Mouse (Mus musculus) adrenal gland, adult 18-20 months (tissue): ENCODE results near the gene Eml3. TPM values are rescaled to one million over a fixed set of nuclear protein-coding genes. Genes with fewer than 3 reads are reported as not detected.

ENCODE experiments used
- DNase-seq, 2 experiments: peaks; one replicate each; pipeline ENCODE4 v3.0.0; 2021 to 2022; ENCODE audit warnings: low spot score in 2 of 2
- total RNA-seq, 2 experiments: library from RNA; stranded (reverse); gene quantifications; 1 replicate in 1 of 2; 2 replicates in 1 of 2; pipeline ENCODE4 v1.2.3; 2021

Gene Eml3
- total RNA-seq, 2 experiments from 2014 or later, result 41.5 to 59.5 TPM

DNA sequence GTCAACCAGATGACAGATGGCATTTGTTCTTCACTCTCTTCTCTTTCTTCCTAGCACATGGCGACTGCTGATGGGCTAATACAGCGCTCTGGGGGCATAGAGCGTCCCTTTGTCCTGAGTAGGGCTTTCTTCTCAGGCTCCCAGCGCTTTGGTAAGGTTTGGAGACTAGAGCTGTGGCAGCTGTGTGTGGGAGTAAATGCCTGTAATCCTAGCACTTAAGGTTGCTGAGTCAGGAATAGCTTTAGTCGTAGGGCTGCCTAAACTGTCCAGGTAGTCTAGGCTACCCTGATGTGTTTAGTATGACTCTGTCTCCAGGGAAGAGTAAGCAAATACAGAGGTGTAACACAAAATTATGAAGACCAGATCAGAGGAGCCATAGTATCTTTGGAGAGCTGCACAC lies 17.5 kb upstream of the Eml3 start:
- DNase-seq, result no peak

DNA sequence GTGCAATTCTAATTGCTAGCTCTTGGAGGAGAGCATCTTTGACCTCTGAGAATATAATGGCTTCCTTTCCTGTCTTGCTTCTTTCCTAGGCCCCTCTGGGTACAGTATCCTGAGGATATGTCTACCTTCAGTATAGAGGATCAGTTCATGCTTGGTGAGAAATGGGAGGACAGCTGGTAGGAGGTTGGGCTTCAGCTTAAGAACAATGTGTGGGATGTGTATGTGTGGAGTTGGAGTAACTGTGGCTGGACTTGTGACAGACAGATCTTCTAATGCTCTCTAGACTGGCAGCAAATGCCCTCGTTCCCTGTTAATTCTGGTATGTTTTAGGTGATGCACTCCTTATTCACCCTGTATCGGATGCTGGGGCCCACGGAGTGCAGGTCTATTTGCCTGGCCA lies 15.1 kb upstream of the Eml3 start:
- DNase-seq, result no peak

DNA sequence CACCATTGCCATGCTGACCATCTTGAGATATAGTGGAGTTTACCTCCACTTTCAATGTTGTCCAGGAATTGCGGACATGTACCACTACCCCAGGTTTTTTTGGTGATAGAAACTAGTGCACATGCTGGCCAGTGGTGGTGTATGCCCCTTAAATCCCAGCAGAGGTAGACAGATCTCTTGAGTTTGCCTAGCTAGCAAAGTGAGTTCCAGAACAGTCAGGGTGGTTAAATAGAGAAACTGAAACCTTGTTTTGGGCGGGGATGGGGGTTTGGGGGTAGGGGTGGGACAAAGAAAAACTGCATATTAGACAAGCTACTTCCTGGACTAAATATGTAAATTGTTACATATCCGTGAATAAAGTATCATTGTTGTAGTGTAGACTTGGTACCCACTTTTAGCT lies 10.4 kb upstream of the Eml3 start:
- no peak for DNase-seq

DNA sequence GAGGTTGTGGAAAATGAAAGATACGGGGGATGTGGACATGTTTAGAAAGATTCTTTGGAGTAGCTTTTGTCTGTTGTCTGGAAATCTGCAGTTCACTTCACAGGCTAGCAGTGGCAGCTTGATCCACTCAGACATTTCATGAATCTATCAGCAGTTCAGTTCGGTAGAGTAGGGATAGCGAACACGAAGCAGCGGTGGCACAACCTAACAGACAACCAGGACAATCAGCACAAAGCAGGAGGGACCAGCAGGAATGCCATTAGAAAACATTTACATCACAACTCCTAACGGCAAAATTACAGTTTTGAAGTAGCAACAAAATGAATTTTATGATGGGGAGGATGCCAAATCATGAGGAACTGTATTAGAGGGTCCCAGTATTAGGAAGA lies 9.7 kb upstream of the Eml3 start:
- no peak for DNase-seq

DNA sequence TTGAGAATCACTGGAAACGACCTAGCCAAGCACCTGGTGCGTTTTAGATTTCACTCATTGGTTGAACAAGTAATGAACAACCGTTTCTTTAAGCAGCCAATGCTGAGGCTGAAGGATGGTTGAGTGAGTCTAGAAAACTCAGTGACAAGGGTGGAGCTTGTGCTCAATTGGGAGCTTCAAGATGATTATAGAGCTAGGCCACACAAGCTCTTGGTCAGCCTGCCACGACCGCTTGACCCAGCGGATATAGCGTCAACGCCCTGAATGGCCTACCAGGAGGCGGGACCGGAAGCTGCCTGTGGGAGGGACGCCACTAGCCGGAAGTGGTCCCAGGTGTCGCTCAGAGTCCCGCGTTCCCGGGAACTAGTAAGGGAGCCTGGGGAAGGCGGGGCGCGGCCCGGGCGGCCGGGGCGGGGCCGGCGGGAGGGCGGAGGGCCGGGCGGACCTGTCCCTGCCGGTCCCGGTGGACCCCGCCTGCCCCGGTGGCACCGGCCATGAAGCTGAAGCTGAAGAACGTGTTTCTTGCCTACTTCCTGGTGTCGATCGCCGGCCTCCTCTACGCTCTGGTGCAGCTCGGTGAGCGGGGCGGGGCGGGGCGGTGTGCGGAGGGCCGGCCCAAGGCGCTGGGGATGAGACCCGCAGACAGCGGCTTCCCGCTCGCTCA lies 9.1 kb upstream of the Eml3 start, which contains the start of gene B3gat3:
TSS of gene B3gat3 (plus strand) at position 302 of the 664 bp plus-strand sequence.
- peak; percentile 92 to 93 for DNase-seq

DNA sequence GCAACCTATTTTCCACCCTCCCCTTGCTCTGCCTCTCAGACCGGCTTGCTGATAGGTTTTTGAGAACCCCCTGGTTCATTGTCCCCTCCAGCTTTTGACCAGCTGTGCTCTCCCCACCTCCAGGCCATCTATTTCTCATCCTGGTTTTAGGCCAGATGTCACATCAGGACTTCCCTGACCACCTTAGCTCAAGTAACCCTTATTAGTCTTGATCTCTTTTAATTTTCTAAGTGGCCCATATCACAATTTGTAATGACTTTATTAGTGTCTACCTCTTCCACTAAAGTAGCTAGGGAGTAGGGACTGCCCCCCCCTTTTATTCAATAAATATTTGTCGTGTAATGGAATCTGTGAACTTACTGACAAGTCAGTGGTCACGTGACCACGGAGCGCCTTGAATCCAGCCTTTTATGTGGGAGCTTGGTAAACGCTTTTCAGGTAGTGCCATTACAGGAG lies 8.5 kb upstream of the Eml3 start:
- no peak for DNase-seq

DNA sequence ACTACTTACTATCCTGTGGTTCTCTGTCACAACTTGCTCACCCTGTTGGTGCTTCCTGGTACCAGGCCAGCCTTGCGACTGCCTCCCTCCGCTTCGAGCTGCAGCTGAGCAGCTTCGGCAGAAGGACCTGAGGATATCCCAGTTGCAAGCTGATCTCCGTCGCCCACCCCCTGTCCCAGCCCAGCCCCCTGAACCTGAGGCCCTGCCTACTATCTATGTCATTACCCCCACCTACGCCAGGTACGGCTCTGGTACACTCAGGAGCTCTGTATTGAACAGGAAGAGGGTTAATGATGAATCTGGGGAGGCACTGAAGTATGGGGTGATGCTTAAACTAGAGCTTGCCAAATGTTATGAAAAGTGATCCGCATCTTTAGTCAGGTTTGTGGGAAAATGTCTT lies 7.6 kb upstream of the Eml3 start:
- DNase-seq, result no peak

DNA sequence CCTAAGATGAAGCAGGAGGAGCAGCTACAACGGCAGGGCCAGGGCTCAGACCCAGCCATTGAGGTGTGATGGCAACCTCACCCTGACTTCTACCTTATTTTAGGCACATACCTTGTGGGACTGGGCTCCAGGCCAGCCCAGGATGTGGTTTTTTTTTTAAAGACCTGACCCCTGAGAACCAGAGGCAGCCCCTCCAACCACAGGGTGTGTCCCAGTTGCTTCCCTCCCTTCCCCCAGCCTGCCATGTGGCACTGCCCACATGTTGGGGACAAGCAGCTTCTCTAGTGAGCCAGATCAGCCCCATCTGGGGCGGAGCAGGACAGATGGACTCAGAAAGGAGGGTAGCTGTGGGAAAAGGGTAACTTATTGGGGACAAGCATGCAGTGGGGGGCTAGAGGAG lies 2.6 kb upstream of the Eml3 start:
- no peak for DNase-seq

DNA sequence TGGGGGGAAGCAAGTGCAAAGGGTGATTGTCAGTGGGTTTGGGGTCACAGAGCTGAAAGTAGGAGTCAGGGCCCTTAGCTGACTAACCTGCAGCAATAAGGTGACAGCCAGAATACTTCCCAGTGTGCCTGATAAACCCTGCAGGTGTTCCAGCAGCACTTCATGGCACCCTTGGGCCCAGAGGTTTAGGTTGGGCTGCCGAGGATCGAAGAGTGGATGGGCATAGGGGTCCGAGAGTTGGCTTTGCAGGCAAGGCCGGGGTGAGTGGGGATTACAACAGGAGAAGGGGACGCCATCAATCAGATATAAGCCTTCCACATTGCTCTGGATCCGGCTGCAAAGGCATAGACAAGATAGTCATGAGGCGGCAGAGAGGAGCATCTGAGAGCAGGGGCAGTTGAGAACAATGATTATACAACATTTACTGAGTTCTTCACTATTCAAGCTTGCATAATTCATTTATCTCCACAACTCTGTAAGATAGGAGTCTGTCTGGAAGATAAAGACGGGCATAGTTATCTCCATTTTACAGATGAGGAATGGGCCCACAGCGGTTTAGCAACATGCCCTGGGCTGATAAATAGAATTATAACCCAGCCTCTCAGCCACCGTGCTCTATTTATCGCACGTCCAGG lies 1.3 kb upstream of the Eml3 start:
- no peak for DNase-seq

DNA sequence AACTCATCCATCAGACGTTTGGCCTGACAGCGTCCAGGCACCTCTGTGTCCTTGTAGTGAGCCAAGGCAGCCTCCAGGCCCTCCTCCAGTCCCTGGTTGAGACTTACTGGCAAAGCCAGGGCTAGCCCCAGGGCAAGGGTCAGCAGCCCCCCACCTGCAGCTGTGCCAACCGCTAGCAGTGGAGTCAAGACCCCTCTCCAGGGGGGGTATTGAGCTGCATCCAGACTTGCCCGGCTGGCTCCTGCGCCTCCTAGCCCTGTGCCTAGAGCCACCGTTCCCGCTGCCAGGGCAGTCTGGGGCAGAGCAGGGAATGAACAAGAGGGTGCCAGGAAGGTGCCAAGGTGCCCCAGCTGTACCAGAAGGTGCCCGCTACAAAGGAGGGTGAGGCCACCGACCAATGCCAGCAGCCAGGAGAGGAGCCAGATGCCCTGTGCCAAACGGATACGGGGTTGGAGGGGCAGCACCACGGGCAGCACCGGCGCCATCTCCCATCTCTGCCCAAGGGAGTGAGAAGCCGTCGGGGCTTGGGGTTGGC lies 596 bp upstream of the Eml3 start:
- DNase-seq, result peak; percentile 36 to 41

DNA sequence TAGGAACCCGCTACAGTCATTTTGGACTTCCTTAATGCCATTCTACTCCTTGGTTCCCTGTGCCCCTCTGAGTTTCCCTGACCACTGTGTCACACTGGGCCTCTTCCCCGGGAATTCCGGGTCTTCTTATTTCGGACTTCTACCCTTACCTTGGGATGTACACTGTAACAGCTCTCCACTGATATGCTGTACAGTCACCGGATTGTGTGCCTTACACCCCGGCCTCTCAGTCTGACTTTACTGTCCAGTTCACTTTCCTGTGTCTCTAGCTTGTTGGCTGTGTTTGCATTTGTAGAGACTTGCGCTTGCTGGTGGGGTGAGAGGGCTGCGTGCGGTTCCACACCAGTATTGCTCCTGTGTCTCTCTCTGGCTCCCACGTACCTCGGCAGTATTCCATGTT lies 765 bp downstream of the Eml3 start:
- DNase-seq, result no peak

DNA sequence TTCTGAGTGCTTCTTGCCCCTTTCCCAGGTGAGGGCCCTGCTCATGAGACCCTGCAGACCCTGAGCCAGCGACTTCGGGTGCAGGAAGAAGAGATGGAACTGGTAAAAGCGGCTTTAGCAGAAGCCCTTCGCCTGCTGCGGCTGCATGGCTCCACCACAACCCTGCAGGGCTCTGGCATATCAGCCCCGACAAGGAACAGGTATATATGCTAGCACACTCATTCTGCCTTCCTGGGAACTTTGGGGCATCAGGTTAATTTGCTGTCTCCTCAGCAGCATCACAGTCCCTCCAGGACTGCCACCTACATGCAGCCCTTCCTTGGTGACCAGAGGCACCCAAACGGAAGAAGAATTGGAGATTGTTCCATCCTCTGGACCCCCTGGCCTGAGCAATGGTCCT lies 1.4 kb downstream of the Eml3 start:
- no peak for DNase-seq

DNA sequence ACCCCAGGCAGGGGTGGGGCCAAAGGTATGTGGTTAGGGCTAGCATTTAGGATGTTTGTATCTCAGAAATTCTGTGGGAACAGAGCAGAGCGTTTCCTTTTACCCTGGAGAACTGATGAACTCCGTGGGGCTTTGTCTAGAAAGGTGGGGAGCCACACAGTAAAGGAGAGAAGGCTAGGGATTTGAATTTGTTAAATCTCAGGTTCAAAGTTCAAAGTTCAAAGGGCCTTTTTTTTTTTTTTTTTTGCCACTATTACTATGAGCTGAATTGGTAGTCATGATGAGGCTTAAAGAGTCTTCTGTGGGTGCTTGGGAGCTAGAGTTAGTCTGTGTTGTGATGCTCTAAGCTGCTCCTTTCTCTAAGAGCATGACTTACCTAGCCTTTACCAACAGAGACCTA lies 7.4 kb downstream of the Eml3 start:
- DNase-seq, result no peak

DNA sequence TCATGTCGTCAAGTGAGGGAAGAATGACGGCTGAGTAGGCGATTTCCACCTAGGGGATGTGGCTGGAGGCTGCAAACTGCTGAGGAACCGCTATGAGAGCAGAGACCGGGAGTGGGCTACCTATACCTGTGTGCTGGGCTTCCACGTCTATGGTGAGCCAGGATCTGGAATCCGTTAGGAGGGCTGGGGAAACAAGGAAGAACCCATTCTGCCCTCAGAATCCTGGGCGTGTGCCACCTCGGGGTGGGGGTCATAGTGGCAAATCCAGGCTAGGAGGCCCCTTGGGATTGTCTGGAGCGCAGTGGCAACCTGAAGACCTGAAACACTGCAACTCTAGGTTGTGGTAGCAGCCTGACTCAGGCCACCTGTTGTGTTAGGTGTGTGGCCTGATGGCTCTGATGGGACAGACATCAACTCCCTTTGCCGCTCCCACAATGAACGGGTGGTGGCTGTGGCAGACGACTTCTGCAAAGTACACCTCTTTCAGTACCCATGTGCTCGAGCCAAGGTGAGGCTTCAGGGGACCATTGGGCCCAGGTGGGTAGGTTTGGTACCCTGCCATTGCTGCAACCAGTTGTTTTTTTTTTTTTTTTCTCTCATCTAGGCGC lies 11.3 kb downstream of the Eml3 start:
- DNase-seq, result no peak

DNA sequence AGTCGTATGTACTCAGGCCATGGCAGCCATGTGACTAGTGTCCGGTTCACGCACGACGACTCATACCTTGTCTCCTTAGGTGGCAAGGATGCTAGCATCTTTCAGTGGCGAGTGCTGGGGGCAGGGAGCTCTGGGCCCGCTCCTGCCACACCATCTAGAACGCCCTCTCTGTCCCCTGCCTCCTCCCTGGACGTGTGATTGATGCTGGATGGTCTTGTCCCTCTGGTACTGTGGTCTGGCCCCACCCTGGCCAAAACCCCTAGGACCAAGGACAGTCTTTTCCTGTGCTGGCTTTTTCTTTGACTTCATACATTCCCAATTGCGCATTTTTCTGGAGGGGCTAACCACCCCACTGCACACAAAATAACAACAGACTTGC lies 11.8 kb downstream of the Eml3 start:
- no peak for DNase-seq

DNA sequence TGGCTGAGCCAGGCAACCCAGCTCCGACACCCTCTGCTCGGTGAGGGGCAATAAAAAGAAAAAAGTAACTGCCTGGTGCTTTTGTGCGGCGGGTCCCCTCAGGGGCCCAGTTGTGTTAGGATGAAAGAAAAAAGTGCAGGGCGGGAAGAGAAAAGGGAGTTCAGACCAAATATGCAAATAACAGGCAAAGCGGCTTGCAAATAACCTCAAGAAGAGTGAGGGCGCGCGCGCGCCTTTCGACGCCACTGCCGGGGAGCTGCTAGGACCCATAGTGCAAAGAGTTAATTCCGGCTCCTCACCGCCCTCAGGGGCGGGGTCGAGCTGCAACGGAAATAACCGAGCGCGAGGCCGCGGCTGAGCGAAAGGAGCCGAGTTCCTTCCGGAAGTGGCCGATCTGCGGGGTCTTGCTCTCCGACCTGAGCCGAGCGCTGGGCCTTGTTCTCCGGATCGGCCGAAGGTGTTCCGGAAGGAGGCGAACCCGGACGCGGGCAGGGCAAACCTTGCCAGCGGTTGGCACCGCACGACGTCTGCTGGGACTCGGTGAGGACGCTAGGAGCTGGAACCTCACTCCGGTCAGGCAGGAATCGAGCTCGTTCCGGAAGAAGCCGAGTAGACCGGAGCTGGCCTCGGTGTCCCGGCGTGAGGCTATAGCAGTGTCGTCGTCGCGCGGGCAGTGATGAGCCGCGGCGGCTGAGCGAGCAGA lies 12.3 kb downstream of the Eml3 start, which contains the start of gene Mta2:
TSS of gene Mta2 (plus strand) at position 361 of the 703 bp plus-strand sequence.
- DNase-seq, result peak; percentile 91 to 92

DNA sequence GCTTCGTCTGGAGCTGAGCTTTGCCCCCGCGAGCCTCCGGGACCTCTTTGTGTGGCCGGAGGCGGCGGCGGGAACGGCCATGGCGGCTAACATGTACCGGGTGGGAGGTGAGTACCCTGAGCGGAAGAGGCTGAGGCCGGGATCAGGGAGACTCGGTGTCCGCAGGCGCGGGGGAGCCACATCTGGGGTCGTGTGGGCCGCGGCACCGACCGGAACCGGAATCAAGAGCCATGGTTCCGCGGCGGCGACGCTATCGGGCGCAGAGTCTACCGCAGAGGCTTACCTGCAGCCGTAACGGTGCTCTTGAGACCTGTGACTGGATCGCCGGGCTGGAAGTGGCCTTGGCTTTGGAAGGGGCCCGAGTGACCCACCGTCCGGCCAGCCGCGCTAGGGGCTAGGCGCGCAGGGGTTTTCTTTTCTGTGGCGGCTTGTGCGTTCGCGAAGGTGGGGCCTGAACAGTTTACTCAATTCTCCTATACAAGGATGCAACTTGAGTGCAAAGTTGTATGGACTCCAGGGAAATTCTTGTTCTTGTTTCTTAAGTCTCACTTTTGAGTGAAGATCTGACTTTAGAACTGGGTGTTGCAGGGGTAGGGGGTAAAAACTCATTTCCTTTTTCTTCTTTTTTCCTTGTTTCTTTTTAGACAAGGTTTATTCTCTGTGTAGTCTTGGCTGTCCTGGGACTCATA lies 13.1 kb downstream of the Eml3 start:
- peak in 1 of 2 experiments; percentile 39 for DNase-seq

DNA sequence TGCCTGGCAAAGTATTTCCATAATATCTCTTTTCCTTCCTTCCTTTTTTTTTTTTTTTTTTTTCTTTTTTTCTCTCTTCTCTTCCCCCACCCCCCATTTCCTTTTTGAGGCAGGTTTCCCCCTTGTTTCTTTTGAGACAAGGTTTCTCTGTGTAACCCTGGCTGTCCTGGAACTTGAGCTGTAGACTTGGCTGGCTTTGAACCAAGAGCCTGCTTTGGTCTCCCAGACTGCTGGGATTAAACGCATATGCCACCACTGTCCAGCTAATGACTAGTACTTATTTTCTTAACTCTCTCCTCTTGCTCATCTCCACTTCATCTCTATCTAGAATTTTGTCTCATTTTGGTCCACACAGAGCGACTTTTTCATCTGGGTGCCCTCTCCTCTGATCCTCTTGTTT lies 13.7 kb downstream of the Eml3 start:
- no peak for DNase-seq

DNA sequence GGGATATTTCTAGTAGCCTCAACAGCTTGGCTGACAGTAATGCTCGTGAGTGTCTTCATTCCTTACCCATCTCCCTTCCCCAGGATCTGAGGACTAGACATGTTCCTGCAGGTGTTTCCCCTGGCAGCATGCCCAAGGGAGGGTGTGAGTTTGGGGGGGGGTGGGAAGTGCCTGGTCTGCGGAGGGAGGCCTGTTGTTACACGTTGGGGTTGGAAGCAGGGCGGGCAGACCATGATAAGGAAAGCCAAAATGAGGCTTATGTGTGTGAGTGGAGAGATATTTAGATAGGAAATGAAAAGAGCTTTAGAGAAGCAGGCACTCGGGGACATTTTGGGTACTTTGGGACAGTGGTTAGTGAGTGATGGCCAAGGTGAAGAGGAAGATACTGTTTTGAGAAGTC lies 14.7 kb downstream of the Eml3 start:
- no peak for DNase-seq

DNA sequence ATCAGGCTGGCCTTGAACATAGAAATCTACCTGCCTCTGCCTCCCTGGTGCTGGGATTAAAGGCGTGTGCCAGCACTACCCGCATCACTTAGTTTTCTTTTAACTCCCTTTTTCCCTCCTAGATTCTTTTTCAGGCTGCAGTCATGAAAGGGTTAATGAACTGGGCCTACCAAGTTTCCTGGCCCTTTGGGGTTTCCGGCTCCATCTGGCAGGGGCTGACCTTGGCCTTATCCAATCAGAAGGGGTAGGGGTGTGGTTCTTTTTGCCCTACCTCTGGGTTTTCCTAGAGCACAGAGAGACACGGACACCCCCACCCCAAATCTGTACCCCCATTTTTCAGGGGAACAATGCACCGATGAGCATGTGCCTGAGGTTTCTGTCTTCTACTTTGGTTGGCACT lies 15.4 kb downstream of the Eml3 start:
- peak in 1 of 2 experiments; percentile 64 for DNase-seq

DNA sequence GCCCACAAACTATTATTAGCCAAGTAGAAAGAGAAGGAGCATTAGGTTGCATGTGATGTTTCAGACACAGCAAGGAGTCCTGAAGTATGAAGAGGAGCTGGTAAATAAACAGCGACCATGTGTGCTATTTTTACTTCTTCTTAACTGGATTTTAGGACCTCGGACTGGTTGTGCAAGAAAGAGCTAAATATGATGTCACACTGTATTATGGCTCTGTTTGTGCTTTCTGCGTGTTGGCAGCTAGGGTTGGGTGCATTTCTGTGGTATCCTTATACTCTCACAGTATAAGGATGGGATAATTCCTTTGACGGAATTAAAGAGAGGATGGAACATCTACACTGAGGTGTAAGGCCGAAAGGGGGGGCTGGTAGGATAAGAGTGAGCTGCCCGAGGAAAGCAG lies 15.9 kb downstream of the Eml3 start:
- DNase-seq, result no peak
